Mouse (Mus musculus): ENCODE results near the gene Zfyve27.
A peak's percentile ranks its signal among the peaks of the same experiment; 100 is the strongest.

Gene Zfyve27

DNA sequence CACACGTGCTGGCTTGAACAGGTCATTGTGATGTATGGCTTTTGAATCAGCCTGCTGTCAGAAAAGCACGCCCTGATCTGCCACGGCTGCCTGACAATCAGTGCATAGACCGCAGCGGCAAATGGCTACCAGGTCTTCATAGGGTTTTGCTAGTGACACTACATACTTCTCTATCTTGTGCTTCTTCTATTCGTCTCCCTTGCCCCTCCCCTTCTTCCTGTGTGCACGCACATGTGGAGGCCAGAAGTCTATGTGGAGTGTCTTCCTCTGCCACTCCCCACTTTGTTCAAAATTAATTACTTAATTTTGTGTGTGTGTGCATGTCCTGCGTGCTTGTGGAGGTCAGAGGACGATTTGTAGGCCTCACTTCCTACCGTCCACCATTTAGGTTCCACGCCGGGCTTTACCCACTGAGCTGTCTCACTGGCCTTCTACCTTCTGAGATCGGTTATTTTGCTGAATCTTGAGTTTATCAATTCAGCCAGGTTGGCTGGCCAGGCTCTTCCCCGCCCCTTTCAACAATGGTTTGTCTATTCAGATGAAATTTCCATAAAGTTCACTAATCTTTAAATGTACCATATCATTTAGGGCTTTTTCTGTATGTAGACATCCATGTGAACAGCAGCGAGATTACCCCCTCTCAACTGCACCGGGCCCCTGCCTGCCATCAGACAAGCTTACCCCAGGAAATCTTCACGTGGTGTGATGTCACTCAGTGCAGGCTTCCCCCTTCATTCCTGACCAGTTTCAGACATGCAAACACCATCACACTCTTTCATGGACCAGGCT is 65.9 kb downstream of the Zfyve27 start:
- DNase-seq (ENCODE audit: extremely low read depth, low read depth, low spot score): no peak

DNA sequence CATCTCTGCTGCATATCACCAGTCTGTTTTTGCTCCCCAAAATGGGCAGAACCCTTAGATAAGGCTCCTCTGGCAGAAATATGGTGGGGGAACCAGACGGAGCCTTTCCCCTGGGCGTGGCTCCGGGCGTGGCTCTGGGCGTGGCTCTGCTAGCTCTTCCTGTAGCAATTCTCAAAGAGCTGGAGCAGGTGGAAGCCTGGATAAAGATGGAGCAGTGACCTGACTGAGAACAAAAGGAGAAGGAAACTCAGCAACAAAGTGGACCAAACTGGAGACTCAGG is 66.5 kb downstream of the Zfyve27 start:
- no peak for DNase-seq (ENCODE audit: extremely low read depth, low read depth, low spot score)

DNA sequence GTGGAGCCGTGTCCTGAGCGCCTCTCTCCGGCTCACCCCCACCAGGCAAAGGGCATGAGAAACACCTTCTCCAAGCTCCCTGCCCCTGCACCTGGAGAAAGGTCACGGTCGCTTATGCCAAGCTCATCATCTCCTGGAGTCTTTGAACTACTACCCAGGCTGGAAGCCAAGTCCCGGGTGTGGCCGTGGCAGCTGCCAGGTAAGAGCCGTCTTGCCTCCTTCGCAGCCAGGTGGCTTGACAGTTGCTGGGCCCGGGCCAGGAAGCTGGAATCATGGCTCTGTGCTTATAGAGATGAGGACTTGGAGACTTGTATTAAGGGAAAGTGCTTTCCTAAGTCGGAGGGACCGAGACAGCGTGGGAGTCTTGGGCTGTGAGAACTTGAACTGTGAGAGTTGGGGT is 67.2 kb downstream of the Zfyve27 start:
- peak; percentile 13 for DNase-seq (ENCODE audit: extremely low read depth, low read depth, low spot score)

DNA sequence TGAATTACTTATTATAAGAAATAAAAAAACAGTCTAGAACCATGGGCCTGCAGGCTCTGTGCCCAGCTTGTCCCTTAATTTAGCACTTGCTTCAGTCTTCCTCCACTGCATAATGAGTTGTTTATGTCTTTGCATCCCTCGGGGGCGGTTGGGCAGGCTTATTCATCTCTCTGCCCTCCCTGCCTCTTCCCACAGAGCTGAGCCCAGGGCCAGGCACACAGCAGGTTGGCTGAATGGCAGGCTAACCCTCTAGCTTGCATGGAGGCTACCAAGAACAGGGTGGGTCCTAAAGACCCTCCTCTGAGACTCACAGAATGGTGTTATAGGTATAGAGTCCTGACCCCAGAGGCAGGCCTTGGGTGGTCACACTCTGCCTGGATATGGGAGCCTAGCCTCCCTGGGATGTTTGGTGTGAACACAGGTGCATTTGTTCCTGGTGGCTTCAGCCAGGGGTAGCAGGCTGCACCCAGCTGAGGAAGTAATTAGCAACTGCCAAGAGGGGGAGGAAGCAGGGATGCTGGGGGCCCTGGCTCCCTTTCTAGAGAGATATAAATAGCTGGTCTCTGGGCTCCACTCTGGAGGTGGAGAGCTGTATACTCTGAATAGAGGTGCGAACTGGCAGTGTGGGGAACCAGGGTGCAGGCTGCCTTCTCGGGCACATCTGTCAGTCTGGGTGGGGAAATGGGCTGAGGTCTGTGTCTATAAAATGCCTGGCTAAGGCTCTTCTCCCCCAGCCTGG is 74.0 kb downstream of the Zfyve27 start:
- no peak for DNase-seq (ENCODE audit: extremely low read depth, low read depth, low spot score)

DNA sequence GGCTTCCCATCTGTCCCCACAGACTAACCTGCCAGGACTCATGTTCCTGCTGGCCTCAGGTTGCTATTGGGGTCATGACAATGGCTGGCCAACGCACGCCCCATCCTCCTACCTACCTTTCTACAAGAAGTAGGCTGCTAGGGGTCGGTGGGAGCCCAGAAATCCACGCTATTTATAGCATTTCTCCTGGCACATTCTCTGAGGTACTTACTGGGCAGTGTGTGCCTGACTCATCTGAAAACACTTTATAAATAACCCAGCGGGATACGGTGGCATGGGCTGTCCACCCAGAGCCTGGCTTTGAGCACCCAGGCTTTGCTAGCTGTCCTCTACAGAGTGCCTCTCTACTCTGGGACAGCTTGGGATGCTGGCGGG is 74.6 kb downstream of the Zfyve27 start:
- no peak for DNase-seq (ENCODE audit: extremely low read depth, low read depth, low spot score)

DNA sequence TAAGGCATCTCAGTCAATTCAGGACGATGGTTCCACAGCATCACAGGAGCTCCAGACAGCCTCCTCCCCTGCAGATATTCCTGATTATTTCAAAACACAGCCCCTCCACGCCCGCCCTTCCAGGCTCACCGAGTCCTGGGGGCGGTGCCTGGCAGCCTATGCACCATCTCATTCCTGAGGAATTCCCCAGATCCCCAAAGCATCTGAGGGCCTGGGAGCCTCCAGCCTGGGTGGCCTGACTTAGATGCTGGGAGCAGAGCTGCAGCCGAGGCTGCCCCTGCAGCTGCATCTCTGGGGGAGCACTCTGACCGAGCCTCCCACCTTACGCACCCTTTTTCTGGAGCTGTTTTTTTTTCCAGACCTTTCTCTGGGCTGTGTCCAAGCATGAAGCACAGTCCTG is 77.1 kb downstream of the Zfyve27 start:
- DNase-seq (ENCODE audit: extremely low read depth, low read depth, low spot score): no peak

DNA sequence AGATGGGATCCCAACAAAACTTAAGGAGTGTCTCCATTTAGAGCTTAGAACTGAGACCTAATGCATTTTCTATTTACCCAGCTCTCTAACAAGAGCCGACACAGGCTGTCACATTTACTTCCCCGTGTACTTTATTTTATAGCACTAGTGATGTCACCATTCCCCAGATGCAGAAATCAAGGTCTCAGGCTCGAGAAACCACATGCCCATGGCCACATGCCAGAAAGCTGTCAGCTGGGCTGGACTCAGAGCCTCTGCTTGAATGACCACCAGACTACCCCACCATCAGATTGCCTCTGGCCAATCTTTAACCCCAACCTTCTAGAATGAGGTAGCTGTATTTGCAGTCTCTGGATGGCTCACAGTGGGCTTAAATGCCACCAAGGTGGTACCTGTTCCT is 79.7 kb downstream of the Zfyve27 start:
- DNase-seq (ENCODE audit: extremely low read depth, low read depth, low spot score): no peak
